Mouse (Mus musculus): ENCODE data around the gene Gm43064. TPM values are rescaled to one million over a fixed set of nuclear protein-coding genes. Genes with fewer than 3 reads are reported as not detected.
"Not testable (repeated sequence)": the region's sequence is repeated elsewhere in the genome, so short reads cannot be mapped to it uniquely, and the experiment has no call there.

Gene Gm43064
- polyA plus RNA-seq, 1 experiment from 2014 or later: 0.39 TPM

DNA sequence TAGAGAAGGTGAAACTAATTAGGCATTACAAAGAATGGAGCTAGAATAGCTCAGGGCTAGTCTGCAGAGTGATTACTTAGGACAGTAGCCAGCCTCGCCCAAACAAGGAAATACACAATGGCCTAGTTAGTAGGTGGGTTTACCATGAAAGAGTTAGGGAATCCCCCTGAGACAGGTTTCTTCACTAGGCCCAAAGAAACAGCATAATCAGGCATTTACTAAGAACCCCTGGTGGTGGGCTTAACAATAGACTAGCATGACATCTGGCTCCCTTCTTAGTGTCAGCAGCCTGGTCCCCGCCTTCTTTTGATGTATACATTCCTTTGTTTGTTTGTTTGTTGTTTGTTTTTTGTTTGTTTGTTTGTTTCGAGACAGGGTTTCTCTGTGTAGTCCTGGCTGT is 30.8 kb downstream of the Gm43064 start:
- not testable (repeated sequence) for H3K4me2 ChIP-seq (ENCODE audit: low read length); H3K9ac ChIP-seq (ENCODE audit: low read length); H3K9me3 ChIP-seq (ENCODE audit: control insufficient read depth, low read length); H3K27ac ChIP-seq (replicated peaks in 1 of 2; ENCODE audit: control insufficient read depth in 1 of 2, insufficient read depth in 1 of 2, low read depth in 2 of 2, low read length in 2 of 2); H3K27me3 ChIP-seq (ENCODE audit: control insufficient read depth, insufficient read depth, low read length); H3K36me3 ChIP-seq (ENCODE audit: control insufficient read depth, insufficient read depth, low read length); H3K4me3 ChIP-seq (ENCODE audit: control insufficient read depth in 1 of 2, insufficient read depth in 1 of 2, low read depth in 1 of 2, low read length in 2 of 2); ATAC-seq (ENCODE audit: insufficient number of reproducible peaks, insufficient read depth, low FRiP score, low read depth); H3K4me1 ChIP-seq (ENCODE audit: control insufficient read depth in 2 of 2, insufficient read depth in 2 of 2, low read length in 2 of 2)
- WGBS: 84% methylated on average over 3 of the region's 3 CpGs

DNA sequence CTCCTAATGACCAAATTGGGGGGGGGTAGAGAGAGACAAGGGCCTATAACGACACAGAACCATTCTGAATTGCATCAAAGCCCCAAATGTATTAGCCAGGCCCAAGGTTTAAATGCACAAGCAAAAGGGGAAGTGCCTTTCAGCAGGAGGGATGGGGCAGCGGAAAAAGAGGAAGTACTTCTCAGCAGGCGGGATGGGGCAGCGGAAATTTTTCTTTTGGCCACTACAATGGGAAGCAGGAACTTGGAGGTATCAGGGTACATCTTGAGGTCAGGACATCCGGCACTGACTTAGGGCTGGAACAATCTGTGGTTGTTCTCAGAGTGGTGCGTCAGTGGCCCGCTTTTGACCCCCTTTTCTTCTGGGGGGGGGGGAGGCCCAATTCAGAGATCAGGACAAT is 31.6 kb downstream of the Gm43064 start:
- 91% methylated on average over 7 of the region's 7 CpGs for WGBS
- H3K36me3 ChIP-seq (ENCODE audit: control insufficient read depth, insufficient read depth, low read length); H3K9me3 ChIP-seq (ENCODE audit: control insufficient read depth, low read length); H3K4me3 ChIP-seq (ENCODE audit: control insufficient read depth in 1 of 2, insufficient read depth in 1 of 2, low read depth in 1 of 2, low read length in 2 of 2); H3K4me2 ChIP-seq (ENCODE audit: low read length); ATAC-seq (ENCODE audit: insufficient number of reproducible peaks, insufficient read depth, low FRiP score, low read depth); H3K27me3 ChIP-seq (ENCODE audit: control insufficient read depth, insufficient read depth, low read length); H3K9ac ChIP-seq (ENCODE audit: low read length); H3K4me1 ChIP-seq (ENCODE audit: control insufficient read depth in 2 of 2, insufficient read depth in 2 of 2, low read length in 2 of 2); H3K27ac ChIP-seq (replicated peaks in 1 of 2; ENCODE audit: control insufficient read depth in 1 of 2, insufficient read depth in 1 of 2, low read depth in 2 of 2, low read length in 2 of 2): not testable (repeated sequence)

DNA sequence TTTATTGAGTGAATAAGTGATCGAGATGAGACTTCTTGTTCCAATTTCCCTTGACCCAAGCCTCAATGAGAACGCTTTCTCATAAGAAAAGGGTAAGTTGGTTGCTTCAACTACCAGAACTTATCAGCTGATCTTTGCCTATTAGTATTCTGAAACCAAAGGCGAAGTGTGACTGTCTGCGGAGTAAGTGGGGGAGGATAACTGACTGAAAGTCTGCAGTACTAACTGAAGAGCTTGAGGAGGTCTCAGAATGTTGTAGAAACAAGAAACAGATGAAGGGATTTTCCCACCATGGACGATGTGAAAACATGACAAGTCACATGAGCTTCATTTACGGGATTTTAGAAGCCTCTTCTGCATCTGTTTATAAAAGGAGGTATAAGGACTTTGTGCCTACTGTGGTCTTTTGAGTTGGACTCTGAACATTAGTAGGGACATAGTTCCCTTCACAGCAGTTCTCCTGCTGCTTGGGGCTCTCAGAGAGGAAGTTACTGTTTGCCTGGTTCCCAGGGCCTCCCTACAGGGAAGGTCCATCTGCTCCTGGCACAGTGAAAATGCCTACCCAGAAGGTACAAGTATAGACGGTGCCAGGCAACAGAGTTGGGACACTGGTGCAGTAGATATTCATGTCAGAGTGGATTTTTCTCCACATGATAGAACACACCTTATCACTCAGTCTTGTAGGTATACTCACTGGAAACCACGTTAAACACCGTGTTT is 41.4 kb downstream of the Gm43064 start:
- ATAC-seq (ENCODE audit: insufficient number of reproducible peaks, insufficient read depth, low FRiP score, low read depth): no peak
- no peak overlapping the region for H3K4me3 ChIP-seq (ENCODE audit: control insufficient read depth in 1 of 2, insufficient read depth in 1 of 2, low read depth in 1 of 2, low read length in 2 of 2)
- no peaks in the 10 kb centered on the region for H3K27me3 ChIP-seq (ENCODE audit: control insufficient read depth, insufficient read depth, low read length)
- H3K4me1 ChIP-seq (ENCODE audit: control insufficient read depth in 2 of 2, insufficient read depth in 2 of 2, low read length in 2 of 2): no peaks in the 10 kb centered on the region
- no peaks in the 10 kb centered on the region for H3K9me3 ChIP-seq (ENCODE audit: control insufficient read depth, low read length)
- H3K4me2 ChIP-seq (ENCODE audit: low read length): no peak overlapping the region
- H3K9ac ChIP-seq (ENCODE audit: low read length): no peak overlapping the region
- 61% methylated on average over 9 of the region's 9 CpGs for WGBS
- no peaks in the 10 kb centered on the region for H3K36me3 ChIP-seq (ENCODE audit: control insufficient read depth, insufficient read depth, low read length)
- H3K27ac ChIP-seq (replicated peaks in 1 of 2; ENCODE audit: control insufficient read depth in 1 of 2, insufficient read depth in 1 of 2, low read depth in 2 of 2, low read length in 2 of 2): no peak overlapping the region

DNA sequence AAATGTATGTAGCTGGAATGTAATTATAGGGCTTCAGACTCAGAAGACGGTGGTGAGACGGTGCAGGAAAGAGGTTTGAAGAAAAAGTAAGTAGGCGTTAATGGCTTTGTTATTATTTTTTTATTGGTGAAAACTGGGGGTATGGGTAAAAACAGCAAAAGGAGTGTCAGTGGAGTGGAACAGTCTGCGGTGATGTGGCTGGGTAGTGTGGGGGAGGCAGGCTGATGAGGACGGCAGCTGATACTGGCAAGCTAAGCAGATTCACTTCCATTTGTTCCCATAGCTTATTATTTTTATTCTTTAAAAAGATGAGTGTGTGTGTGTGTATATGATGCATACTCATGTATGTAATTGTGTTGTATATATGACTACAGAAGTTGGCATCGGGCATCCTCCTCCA is 42.1 kb downstream of the Gm43064 start:
- Histone ChIP-seq H3K4me3 (ENCODE audit: control insufficient read depth in 1 of 2, insufficient read depth in 1 of 2, low read depth in 1 of 2, low read length in 2 of 2) (no peak overlapping the region), H3K4me1 (ENCODE audit: control insufficient read depth in 2 of 2, insufficient read depth in 2 of 2, low read length in 2 of 2) (no peaks in the 10 kb centered on the region), H3K4me2 (ENCODE audit: low read length) (no peak overlapping the region), H3K36me3 (ENCODE audit: control insufficient read depth, insufficient read depth, low read length) (no peaks in the 10 kb centered on the region), H3K9ac (ENCODE audit: low read length) (no peak overlapping the region), H3K27ac (replicated peaks in 1 of 2; ENCODE audit: control insufficient read depth in 1 of 2, insufficient read depth in 1 of 2, low read depth in 2 of 2, low read length in 2 of 2) (no peak overlapping the region), H3K9me3 (ENCODE audit: control insufficient read depth, low read length) (no peaks in the 10 kb centered on the region), H3K27me3 (ENCODE audit: control insufficient read depth, insufficient read depth, low read length) (no peaks in the 10 kb centered on the region)
- no peak for ATAC-seq (ENCODE audit: insufficient number of reproducible peaks, insufficient read depth, low FRiP score, low read depth)
- WGBS: 90% methylated on average over 6 of the region's 6 CpGs

DNA sequence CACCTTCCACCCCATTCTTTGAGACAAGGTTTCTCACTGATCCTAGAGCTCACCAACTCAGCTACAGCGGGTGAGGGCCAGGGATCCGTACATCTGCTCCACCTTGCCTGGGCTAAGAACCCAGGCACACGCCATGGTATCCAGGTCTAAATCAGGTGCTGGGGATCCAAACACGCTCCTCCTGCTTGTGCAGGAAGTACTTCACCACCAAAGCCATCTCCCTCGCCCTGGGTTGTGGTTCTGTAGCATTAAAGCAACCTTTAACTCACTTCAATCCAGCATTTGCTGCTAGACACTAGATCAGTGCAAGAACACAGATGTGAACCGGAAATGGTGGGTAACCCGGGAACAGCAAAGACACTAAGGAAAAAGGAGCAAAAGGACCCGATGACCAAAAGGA is 42.5 kb downstream of the Gm43064 start:
- no peak overlapping the region for H3K27ac ChIP-seq (replicated peaks in 1 of 2; ENCODE audit: control insufficient read depth in 1 of 2, insufficient read depth in 1 of 2, low read depth in 2 of 2, low read length in 2 of 2)
- no peaks in the 10 kb centered on the region for H3K36me3 ChIP-seq (ENCODE audit: control insufficient read depth, insufficient read depth, low read length)
- 80% methylated on average over 8 of the region's 8 CpGs for WGBS
- H3K9ac ChIP-seq (ENCODE audit: low read length): no peak overlapping the region
- no peaks in the 10 kb centered on the region for H3K27me3 ChIP-seq (ENCODE audit: control insufficient read depth, insufficient read depth, low read length)
- H3K4me3 ChIP-seq (ENCODE audit: control insufficient read depth in 1 of 2, insufficient read depth in 1 of 2, low read depth in 1 of 2, low read length in 2 of 2): no peak overlapping the region
- no peaks in the 10 kb centered on the region for H3K9me3 ChIP-seq (ENCODE audit: control insufficient read depth, low read length)
- H3K4me1 ChIP-seq (ENCODE audit: control insufficient read depth in 2 of 2, insufficient read depth in 2 of 2, low read length in 2 of 2): no peaks in the 10 kb centered on the region
- H3K4me2 ChIP-seq (ENCODE audit: low read length): no peak overlapping the region
- no peak for ATAC-seq (ENCODE audit: insufficient number of reproducible peaks, insufficient read depth, low FRiP score, low read depth)

DNA sequence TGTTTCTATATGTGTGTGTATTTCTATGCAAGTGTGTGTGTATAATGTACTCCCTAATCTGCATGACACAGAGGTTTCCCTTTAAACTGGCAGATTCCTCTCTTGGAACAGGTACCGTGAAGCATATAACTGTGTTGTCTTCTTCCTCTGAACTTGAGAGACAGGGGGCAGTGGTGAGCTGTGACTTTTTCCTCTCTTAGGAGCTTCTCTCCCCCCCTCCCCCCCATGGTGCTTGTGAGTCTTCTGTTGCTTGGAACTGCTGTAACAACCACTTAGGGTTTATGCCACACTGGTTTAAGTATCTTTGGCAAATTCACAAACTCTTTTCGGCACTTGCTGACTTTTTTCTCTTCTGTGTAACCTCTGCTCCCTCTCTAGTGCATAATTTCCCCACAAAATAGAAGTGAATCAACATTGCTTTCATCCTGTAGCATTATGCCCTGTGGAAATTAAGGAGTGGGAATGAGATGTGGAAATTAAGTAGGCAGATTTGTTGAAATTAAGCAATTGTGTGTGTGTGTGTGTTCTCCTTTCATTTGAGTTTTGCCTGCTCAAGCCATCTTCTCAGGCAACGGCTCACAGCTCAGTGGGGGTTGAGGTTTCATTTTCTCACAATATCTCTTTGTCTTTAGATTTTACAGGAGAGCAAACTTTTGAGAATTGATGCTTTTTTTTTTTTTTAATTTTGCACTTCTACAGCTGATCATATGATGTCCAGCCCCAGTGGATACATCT is 43.4 kb downstream of the Gm43064 start:
- H3K9me3 ChIP-seq (ENCODE audit: control insufficient read depth, low read length): no peaks in the 10 kb centered on the region
- no peaks in the 10 kb centered on the region for H3K4me1 ChIP-seq (ENCODE audit: control insufficient read depth in 2 of 2, insufficient read depth in 2 of 2, low read length in 2 of 2)
- no peak overlapping the region for H3K4me3 ChIP-seq (ENCODE audit: control insufficient read depth in 1 of 2, insufficient read depth in 1 of 2, low read depth in 1 of 2, low read length in 2 of 2)
- 68% methylated on average over 3 of the region's 3 CpGs for WGBS
- no peaks in the 10 kb centered on the region for H3K36me3 ChIP-seq (ENCODE audit: control insufficient read depth, insufficient read depth, low read length)
- H3K9ac ChIP-seq (ENCODE audit: low read length): no peak overlapping the region
- no peaks in the 10 kb centered on the region for H3K27me3 ChIP-seq (ENCODE audit: control insufficient read depth, insufficient read depth, low read length)
- no peak overlapping the region for H3K27ac ChIP-seq (replicated peaks in 1 of 2; ENCODE audit: control insufficient read depth in 1 of 2, insufficient read depth in 1 of 2, low read depth in 2 of 2, low read length in 2 of 2)
- ATAC-seq (ENCODE audit: insufficient number of reproducible peaks, insufficient read depth, low FRiP score, low read depth): no peak
- H3K4me2 ChIP-seq (ENCODE audit: low read length): no peak overlapping the region

DNA sequence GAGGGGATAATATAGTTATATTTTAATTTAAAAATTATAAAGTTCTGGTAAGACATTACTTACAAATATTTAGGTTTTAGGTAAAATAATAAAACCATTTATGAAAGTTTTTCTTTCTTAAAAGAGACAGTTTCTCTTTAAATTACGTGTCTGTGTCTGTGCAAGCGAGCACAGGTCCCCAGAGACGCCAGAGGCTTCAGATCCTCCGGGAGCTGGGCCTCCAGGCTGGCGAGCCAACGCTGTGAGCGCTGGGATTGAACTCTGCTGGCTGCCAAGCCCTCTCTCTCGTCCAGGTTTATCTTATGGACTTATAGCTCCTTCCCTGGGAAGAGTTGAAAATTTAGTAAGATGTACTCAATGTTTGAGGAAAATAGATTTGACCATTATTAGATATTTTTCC is 44.4 kb downstream of the Gm43064 start:
- H3K36me3 ChIP-seq (ENCODE audit: control insufficient read depth, insufficient read depth, low read length): no peaks in the 10 kb centered on the region
- WGBS: 57% methylated on average over 8 of the region's 8 CpGs
- H3K4me2 ChIP-seq (ENCODE audit: low read length): no peak overlapping the region
- ATAC-seq (ENCODE audit: insufficient number of reproducible peaks, insufficient read depth, low FRiP score, low read depth): no peak
- H3K27ac ChIP-seq (replicated peaks in 1 of 2; ENCODE audit: control insufficient read depth in 1 of 2, insufficient read depth in 1 of 2, low read depth in 2 of 2, low read length in 2 of 2): no peak overlapping the region
- H3K4me3 ChIP-seq (ENCODE audit: control insufficient read depth in 1 of 2, insufficient read depth in 1 of 2, low read depth in 1 of 2, low read length in 2 of 2): no peak overlapping the region
- no peaks in the 10 kb centered on the region for H3K4me1 ChIP-seq (ENCODE audit: control insufficient read depth in 2 of 2, insufficient read depth in 2 of 2, low read length in 2 of 2)
- no peak overlapping the region for H3K9ac ChIP-seq (ENCODE audit: low read length)
- H3K27me3 ChIP-seq (ENCODE audit: control insufficient read depth, insufficient read depth, low read length): no peaks in the 10 kb centered on the region
- no peaks in the 10 kb centered on the region for H3K9me3 ChIP-seq (ENCODE audit: control insufficient read depth, low read length)
